Mouse (Mus musculus): ENCODE results near the gene Ttc23.
A peak's percentile ranks its signal among the peaks of the same experiment; 100 is the strongest.

Ttc23 gene

GRCm38 (mm10) chr7:67695906-67696305 is 48.7 kb downstream of the Ttc23 start:
- DNase-seq (ENCODE audit: low read depth), result no peak

- DNase-seq (ENCODE audit: low read depth), result no peak
Observed at GRCm38 (mm10) chr7:67697892-67698630, 50.9 kb downstream of the Ttc23 start.

DNA sequence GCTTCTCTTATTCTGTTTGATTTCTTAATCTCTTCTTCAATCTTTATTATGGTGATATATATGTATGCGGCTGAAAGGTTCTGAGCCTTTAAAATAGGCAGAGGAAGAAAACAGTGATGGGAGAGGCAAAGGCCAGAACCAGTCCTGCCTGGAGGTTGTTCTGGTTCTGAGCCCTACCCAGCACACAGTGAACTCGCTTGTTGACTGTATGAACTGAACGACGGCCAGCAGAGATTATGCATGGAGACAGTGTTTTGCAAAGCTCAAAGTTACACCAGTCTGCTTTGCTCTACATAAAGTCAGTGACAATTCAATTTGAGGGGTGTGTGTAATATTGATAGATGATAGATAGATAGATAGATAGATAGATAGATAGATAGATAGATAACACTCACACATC is 52.1 kb downstream of the Ttc23 start:
- DNase-seq (ENCODE audit: low read depth), result no peak

GRCm38 (mm10) chr7:67700846-67701245 is 53.6 kb downstream of the Ttc23 start:
- DNase-seq (ENCODE audit: low read depth), result peak; percentile 41

DNA sequence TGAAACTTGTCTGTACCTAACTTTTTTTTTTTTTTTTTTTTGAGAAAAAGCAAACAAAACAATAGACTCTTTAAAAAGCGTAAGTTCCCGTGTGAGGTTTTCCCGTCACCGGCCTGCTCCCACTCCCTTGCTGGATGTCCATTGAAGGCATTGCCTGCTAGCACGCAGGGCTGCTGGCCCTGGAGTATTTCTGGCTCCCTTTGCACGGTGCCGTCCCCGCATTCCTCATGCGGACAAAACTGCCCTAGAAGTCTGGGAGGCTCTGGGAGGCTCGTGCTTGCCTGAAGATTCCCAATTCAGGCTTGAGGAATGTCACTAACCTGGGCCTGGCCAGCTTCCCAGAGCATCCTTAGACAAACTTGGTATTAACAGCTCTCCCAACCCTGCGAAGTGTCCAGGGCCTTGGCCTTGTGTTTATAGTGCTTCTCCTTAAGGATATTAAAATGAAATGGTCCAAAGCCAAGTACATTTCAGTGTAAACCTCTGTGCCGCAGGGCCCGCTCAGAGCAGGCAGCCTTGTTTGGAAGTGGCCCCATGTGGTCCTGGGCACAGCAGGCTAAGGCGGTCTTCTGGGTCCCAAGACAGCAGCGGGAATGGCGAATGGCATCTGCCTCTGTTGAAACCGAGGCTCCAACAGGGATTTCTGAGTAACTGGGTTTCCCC is 54.2 kb downstream of the Ttc23 start:
- DNase-seq (ENCODE audit: low read depth), result no peak

DNA sequence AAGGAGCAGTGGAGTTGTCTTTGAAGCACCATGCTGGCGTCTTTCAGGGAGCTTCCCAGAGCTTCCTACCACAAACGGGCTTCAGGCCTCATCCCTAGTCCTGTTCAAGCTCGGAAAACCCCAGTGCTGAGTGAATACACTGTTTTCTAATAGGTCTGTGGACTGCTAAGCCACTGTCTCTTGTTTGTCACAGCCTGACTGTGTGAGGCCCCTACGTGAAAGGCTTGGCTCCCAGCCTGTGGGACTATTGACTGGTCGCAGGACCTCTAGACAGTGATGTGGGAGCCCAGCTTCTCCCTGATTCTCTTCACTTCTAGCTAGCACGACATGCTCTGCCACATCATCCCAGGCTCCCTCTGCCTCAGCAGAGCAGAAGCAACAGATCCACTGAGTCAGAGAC is 61.0 kb downstream of the Ttc23 start:
- no peak for DNase-seq (ENCODE audit: low read depth)

DNA sequence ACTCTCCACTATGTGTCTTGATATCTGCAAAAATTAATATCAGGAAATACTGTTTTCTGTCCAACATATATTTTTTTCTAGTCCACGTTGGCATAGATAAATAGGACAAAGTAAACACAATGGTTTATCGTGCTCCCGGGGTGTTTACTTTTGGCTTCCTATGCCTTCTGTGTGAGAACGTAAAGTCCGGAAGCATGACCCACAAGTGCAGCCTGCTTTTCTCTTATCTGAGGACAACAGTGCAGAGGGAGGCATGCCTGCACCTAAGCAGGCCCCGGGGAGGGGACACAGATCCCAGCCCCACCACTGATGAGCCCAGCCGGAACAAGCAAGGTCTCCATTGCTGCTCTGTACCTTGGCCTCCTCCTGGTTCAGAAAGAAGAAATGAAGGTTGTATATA is 63.0 kb downstream of the Ttc23 start:
- no peak for DNase-seq (ENCODE audit: low read depth)

DNA sequence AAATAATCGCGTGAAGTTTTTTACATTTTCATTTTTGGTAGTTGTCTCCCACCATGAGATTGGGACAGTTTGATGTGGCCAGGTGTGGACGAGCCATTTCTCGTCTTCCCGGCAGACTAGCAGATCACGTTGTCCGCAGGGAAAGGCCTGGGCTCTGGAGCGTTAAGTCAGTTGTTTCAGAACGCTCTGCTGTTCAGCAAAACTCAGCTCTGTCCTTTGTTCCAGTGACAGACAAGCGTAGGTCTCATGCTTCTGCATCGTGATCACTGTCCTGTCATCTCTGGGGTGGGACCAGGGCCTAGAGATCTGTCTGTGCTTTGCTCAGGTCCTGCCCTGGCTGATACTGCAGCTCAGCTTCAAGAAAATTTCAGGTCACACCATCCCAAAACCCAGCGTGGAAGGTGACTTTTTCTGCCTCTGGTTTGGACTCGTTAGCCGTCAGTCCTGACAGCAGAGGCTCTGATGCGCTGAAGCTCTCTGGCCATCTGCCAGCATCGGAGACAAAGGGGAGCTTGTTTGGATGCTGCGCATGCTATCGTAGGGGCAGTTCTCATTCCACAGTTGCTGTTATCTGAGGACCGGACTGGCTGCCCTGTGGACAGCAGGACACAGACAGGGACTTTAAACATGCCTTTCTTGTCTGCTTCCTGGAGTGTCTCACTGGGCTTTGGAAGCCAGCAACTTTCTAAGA is 66.8 kb downstream of the Ttc23 start:
- no peak for DNase-seq (ENCODE audit: low read depth)

- DNase-seq (ENCODE audit: low read depth), result no peak
Observed at GRCm38 (mm10) chr7:67715176-67715575, 68.0 kb downstream of the Ttc23 start.

DNA sequence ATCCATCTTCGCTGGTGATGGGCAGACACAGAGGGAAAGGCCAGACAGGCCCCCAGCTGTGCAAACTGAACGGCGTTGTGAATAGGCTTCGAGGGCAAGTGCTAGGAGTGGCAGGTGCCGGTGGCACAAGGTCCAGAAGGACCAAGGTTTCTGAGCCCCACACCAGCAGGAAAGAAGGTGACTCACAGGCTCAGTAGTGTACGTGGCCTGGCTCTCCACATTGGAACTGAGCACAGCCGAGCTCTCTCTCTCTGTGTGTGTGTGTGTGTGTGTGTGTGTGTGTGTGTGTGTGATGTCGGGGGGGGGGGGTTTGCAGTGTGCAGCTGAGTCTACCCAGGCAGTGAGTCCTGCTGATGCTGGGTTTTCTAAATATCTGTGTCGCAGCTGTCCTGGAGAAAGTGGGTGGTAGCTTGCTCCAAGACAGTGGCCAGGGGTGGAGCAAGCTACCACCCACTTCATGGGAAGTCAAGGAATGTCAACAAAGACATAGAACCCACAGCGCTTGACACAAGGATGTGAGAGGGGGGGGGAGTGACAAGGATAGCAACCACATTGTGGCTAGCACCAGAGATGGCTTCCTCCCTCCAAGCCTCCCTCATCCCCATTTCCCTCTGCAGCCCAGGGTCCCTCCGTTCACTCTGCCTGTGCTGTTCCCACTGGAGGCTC is 69.1 kb downstream of the Ttc23 start:
- DNase-seq (ENCODE audit: low read depth), result no peak

GRCm38 (mm10) chr7:67716925-67717324 is 69.7 kb downstream of the Ttc23 start:
- no peak for DNase-seq (ENCODE audit: low read depth)

DNA sequence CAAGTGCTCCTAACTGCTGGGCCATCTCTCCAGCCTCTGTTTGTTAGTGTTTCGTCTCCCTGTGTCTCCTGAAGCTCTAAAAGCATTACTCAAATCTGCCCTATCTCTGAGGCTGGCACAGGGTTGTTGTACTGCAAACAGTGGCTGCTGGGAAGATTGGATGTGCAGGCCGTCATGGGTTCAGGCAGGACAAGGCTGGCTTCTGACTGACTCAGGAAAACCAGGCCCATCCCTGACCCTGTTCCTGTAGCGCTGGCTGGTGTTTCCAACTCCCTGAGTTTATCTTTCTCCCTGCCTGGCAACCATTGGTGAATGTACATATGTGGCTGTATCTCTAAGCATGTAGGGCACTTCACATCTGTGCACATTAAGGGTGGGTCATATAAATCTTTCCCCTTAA is 70.3 kb downstream of the Ttc23 start:
- no peak for DNase-seq (ENCODE audit: low read depth)

GRCm38 (mm10) chr7:67718804-67719203 is 71.6 kb downstream of the Ttc23 start:
- no peak for DNase-seq (ENCODE audit: low read depth)

- no peak for DNase-seq (ENCODE audit: low read depth)
Observed at GRCm38 (mm10) chr7:67722163-67722562, 75.0 kb downstream of the Ttc23 start.

GRCm38 (mm10) chr7:67724536-67724935 is 77.3 kb downstream of the Ttc23 start:
- DNase-seq (ENCODE audit: low read depth), result no peak

GRCm38 (mm10) chr7:67725016-67725415 is 77.8 kb downstream of the Ttc23 start:
- no peak for DNase-seq (ENCODE audit: low read depth)

- no peak for DNase-seq (ENCODE audit: low read depth)
Observed at GRCm38 (mm10) chr7:67728203-67728602, 81.0 kb downstream of the Ttc23 start.

DNA sequence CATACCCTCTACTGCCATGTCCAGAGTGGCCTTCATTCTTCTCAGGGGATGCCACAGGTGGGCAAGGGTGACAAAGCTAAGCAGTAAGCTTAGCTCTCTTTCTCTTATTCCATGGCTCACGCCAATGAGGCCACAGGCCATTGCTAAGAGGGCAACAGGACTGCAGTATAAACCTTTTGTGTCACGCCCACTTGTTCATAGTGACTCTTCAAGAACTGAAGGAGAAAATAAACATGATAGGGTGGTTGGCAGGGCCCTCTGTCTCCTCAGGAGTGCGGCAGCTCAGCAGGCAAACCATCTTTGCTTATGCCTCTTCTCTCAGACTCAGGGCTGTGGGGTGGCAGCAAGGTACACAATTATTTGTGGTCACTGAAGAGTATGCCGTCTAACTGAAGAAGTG is 81.6 kb downstream of the Ttc23 start:
- no peak for DNase-seq (ENCODE audit: low read depth)

DNA sequence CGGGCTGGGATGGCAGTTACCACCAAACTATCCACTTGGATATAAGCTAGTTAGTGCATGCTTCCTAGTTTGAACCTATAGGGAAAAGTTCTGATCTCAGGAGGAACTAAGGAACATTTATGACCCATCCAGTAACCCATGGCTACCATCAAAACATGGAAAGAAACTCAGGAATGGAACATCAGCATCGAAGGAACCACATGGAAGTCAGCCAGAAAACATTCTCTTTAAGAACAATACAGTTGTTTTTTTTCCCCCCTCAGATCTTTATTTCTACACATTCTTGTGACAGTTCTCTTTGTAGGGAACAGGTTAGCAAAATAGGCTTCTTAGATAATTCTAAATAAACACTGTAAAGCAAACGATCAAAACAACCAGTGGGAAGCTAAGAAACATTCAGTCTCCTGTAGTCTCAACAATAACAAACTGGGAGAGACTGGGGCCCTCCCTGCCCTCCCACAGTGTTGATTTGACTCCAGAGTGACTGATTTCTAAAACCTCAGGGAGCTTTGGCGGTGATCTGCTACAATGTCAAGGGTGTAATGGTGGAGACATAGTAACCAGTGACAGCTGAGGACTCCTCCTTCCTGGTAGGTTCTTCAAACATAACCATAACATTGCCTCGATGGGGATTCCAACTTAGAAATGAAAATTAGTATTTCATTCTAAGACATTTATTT is 83.4 kb downstream of the Ttc23 start:
- DNase-seq (ENCODE audit: low read depth), result no peak

DNA sequence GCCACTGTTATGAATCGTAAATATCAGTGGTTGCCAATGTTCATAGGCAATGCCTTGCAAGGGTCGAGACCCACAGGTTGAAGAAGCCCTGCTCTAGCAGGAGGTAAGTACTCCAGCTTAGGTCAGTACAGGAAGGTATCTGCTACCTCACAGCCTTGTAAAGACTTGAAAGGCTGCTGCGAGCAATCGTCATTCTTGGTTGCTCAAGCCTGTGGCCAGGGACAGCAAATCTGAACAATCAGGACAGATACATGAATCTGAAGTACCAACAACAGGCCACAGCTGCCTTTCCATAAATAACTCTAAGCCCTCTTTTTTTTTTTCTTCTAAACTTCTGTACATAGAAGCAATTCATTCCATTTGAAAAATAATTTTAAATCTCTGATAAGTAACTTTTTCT is 85.1 kb downstream of the Ttc23 start:
- DNase-seq (ENCODE audit: low read depth), result no peak

- no peak for DNase-seq (ENCODE audit: low read depth)
Observed at GRCm38 (mm10) chr7:67740382-67740781, 93.2 kb downstream of the Ttc23 start.

DNA sequence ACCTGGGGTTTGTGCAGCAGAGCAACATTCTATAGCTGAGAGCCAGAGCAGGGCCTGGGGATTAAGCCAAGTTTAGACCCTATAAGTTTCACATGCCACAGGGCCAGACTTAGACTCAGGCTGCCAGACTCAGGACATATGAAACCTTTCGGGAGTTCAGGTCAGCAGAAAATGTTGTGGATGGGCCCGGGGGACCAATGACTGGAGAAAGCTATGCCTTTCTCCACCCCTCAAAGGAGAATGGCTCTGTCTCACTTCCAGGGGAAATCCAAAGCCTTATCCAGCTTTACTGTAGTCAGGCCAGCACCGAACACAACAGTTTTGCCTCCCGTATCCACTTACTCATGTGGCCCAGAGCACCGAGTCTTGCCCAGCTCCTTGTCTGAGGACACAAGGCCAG is 93.6 kb downstream of the Ttc23 start:
- DNase-seq (ENCODE audit: low read depth), result no peak

Data from naive thymus-derived CD4-positive, alpha-beta T cell, adult 2 months (primary cell).